22 mouse cellular contexts compared by ENCODE assay signal in genomic region chr4:101642708-101643107, GRCm38 (mm10). TPM values are rescaled to one million over a fixed set of nuclear protein-coding genes. Genes with fewer than 3 reads are reported as not detected.
DNase-seq lines count a peak whose midpoint lies in the region; ATAC-seq and TF ChIP-seq lines count a peak whose summit lies in the region.
"Had no signal": no experiment of that assay in that cellular context is flagged by ENCODE, and none has a peak within 500 bp of the region (broad histone marks: within the 10 kb centered on the region; RNA-seq: fewer than 3 reads in every experiment).

No protein-coding gene starts in this region.

- H3K4me2 ChIP-seq in CH12.LX (ENCODE audit: insufficient read depth, low read depth, poor library complexity, severe bottlenecking) = no peak overlapping the region
- peak overlapping the region; percentile 15 for H3K4me2 ChIP-seq in myocyte (ENCODE audit: low read depth)
- H3K4me2 ChIP-seq: forebrain, embryonic 12.5 days; heart, embryonic 11.5 days; hindbrain, embryonic 12.5 days had no signal

- dilution Hi-C loops in CH12.LX (cut with MboI; ENCODE audit: extremely low pct_ligation_motif_present, extremely low pct_unique_long_range_greater_than_20kb, low sequenced_read_pairs) = no loop called here

- peaks cover 2 to 11% of the 10 kb centered on the region in 2 experiments; a peak in 3 of 4 replicates for H3K4me1 ChIP-seq in CH12.LX (ENCODE audit: control insufficient read depth in 1 of 2, insufficient read depth in 2 of 2)
- H3K4me1 ChIP-seq: hindbrain, embryonic 12.5 days had no signal

- TF ChIP-seq POLR2A in CH12.LX (IDR thresholded peaks at IDR 0.05; ENCODE audit: low read depth, low read length) (no peak), myocyte (IDR thresholded peaks at IDR 0.05; ENCODE audit: insufficient read length, low read depth) (no peak)

- no peaks in the 10 kb centered on the region for H3K27me3 ChIP-seq in CH12.LX (replicated peaks)
- H3K27me3 ChIP-seq in myocyte (ENCODE audit: control insufficient read depth, insufficient read depth, insufficient read length) = no peaks in the 10 kb centered on the region
- H3K27me3 ChIP-seq: forebrain, embryonic 12.5 days; hindbrain, embryonic 12.5 days had no signal

- in situ Hi-C loops in CH12.LX (cut with MboI; ENCODE audit: low pct_ligation_motif_present, low pct_unique_long_range_greater_than_20kb, low sequenced_read_pairs) = no loop called here

- no peak overlapping the region for H3K4me3 ChIP-seq in left cerebral cortex, adult 2 months
- H3K4me3 ChIP-seq in CH12.LX (replicated peaks in 1 of 3; ENCODE audit: low read depth in 2 of 3, low read length in 2 of 3, poor library complexity in 1 of 3) (no peak overlapping the region), myocyte (no peak overlapping the region)
- H3K4me3 ChIP-seq: erythroblast, embryonic 14.5 days; forebrain, embryonic 12.5 days; hindbrain, embryonic 12.5 days; limb, embryonic 10.5 days had no signal

- H3K36me3 ChIP-seq in CH12.LX (replicated peaks in 1 of 2; ENCODE audit: control insufficient read depth in 1 of 2, insufficient read depth in 1 of 2, low read length in 1 of 2) (no peaks in the 10 kb centered on the region), myocyte (ENCODE audit: control insufficient read depth, insufficient read depth) (no peaks in the 10 kb centered on the region)
- H3K36me3 ChIP-seq: forebrain, embryonic 12.5 days; hindbrain, embryonic 12.5 days; limb, embryonic 10.5 days had no signal

- TF ChIP-seq EP300 in CH12.LX (IDR thresholded peaks at IDR 0.05; ENCODE audit: low read length) = no peak

- no peak overlapping the region for H3ac ChIP-seq in myocyte (ENCODE audit: control insufficient read depth, insufficient read length)

- peak; percentile 14 for DNase-seq in heart, adult 11 months
- no peak for DNase-seq in heart, postnatal 25 days (ENCODE audit: low spot score)
- DNase-seq in left cerebral cortex, adult 2 months (ENCODE audit: extremely low spot score in 1 of 2, low spot score in 2 of 2) = no peak
- DNase-seq in left cerebral cortex, postnatal 4 days = no peak
- no peak for DNase-seq in CH12.LX (ENCODE audit: extremely low read depth)
- DNase-seq: adrenal gland, postnatal 25 days; B cell, adult 2 months; cerebellum, postnatal 10 days; kidney, adult 9 months; kidney, postnatal 25 days; liver; liver, postnatal 0 days; right cerebral cortex, postnatal 14 days had no signal

- ATAC-seq in erythroblast, adult 5-6 weeks (replicated peaks; ENCODE audit: low FRiP score, poor library complexity, severe bottlenecking) = no peak
- ATAC-seq: liver, postnatal 0 days; lung, postnatal 0 days had no signal

- no peak overlapping the region for H3K9ac ChIP-seq in CH12.LX (ENCODE audit: insufficient read depth, low read depth)
- H3K9ac ChIP-seq: forebrain, embryonic 12.5 days; hindbrain, embryonic 12.5 days; liver, postnatal 0 days had no signal

- intact Hi-C loops in heart, postnatal 25 days (cut with DNase I) = no loop called here
- intact Hi-C loops in left cerebral cortex, adult 2 months (cut with DNase I) = loop anchor here (10.0 kb wide), 1 partner anchor 128 kb away; no protein-coding TSS in a partner anchor
- intact Hi-C loops in left cerebral cortex, postnatal 4 days (cut with DNase I) = no loop called here

- H3K9me3 ChIP-seq in CH12.LX (replicated peaks; ENCODE audit: low read length) = no peaks in the 10 kb centered on the region
- H3K9me3 ChIP-seq: forebrain, embryonic 12.5 days; hindbrain, embryonic 12.5 days; limb, embryonic 10.5 days had no signal

- H3K27ac ChIP-seq in left cerebral cortex, adult 2 months = no peak overlapping the region; the same call in 1 of the 2 replicates
- H3K27ac ChIP-seq in CH12.LX (ENCODE audit: insufficient read depth, low read depth) = no peak overlapping the region
- H3K27ac ChIP-seq: forebrain, embryonic 12.5 days; hindbrain, embryonic 12.5 days; limb, embryonic 10.5 days; macrophage had no signal

- H3K79me2 ChIP-seq in CH12.LX (replicated peaks; ENCODE audit: control insufficient read depth, extremely low read depth, insufficient read depth, poor library complexity, severe bottlenecking) (no peaks in the 10 kb centered on the region), myocyte (ENCODE audit: control insufficient read depth, insufficient read depth) (no peaks in the 10 kb centered on the region)

- peak; percentile 53 for TF ChIP-seq RAD21 in CH12.LX (IDR thresholded peaks at IDR 0.05; ENCODE audit: low read depth, low read length)

- TF ChIP-seq CTCF in left cerebral cortex, adult 2 months (IDR thresholded peaks at IDR 0.05) = peak; percentile 37
- TF ChIP-seq CTCF in CH12.LX (conservative IDR thresholded peaks at IDR 0.05 in 1 of 2, IDR thresholded peaks at IDR 0.05 in 1 of 2; ENCODE audit: low read depth in 2 of 2, low read length in 2 of 2) = peak in 1 of 2 experiments; percentile 54; a peak in 2 of 4 replicates

TF ChIP-seq in CH12.LX, 34 proteins besides CTCF, POLR2A, EP300 and RAD21:
- TF ChIP-seq UBTF (IDR thresholded peaks at IDR 0.05; ENCODE audit: low read depth, low read length) = no peak
- TF ChIP-seq SMC3 (IDR thresholded peaks at IDR 0.05; ENCODE audit: low read depth, low read length) = peak; percentile 10; the same call in 1 of the 2 replicates

TF ChIP-seq in myocyte, 11 proteins besides CTCF, POLR2A, EP300 and RAD21:
- TF ChIP-seq USF1 (IDR thresholded peaks at IDR 0.05; ENCODE audit: low read depth) = no peak
- TF ChIP-seq E2F4 (IDR thresholded peaks at IDR 0.05; ENCODE audit: insufficient read depth) = no peak
- TF ChIP-seq CEBPB (IDR thresholded peaks at IDR 0.05; ENCODE audit: insufficient read depth, poor library complexity, severe bottlenecking) = no peak
- TF ChIP-seq POLR2AphosphoS2 (IDR thresholded peaks at IDR 0.05; ENCODE audit: insufficient read length, low read depth) = no peak
- TF ChIP-seq SRF (IDR thresholded peaks at IDR 0.05; ENCODE audit: control insufficient read depth, insufficient read length, low read depth) = no peak
- no peak for TF ChIP-seq REST (IDR thresholded peaks at IDR 0.05; ENCODE audit: insufficient read depth, insufficient read length)
- TF ChIP-seq TCF12 (IDR thresholded peaks at IDR 0.05; ENCODE audit: insufficient read depth, poor library complexity, severe bottlenecking) = no peak
- TF ChIP-seq MYOG (IDR thresholded peaks at IDR 0.05; ENCODE audit: control insufficient read depth in 1 of 3, insufficient read depth in 1 of 3, insufficient read length in 2 of 3, low read depth in 2 of 3) = no peak
- no peak for TF ChIP-seq MAX (IDR thresholded peaks at IDR 0.05; ENCODE audit: low read depth)
- no peak for TF ChIP-seq TCF3 (IDR thresholded peaks at IDR 0.05; ENCODE audit: insufficient read length, low read depth)
- no peak for TF ChIP-seq MYOD1 (IDR thresholded peaks at IDR 0.05; ENCODE audit: control insufficient read depth in 1 of 3, insufficient read length in 2 of 3, low read depth in 2 of 3)

RNA-seq across cellular contexts. Expression of gene Leprot, which starts 4.8 kb away (rescaled TPM):
- total RNA-seq in heart, postnatal 25 days (2021) = 10 to 100 TPM; 24.5 to 28.1 TPM
- 10 to 100 TPM; 23.5 to 26.4 TPM for total RNA-seq in left cerebral cortex, adult 2 months (2021)
- 10 to 100 TPM; 44.8 to 46.9 TPM for total RNA-seq in left cerebral cortex, postnatal 4 days (2021)
- total RNA-seq in CH12.LX (2012; rRNA removed) = 17.6 and 19.9 TPM in 2 replicates
- 24.2 and 24.9 TPM in 2 replicates for total RNA-seq in CH12.LX (2014; rRNA removed)
- 26.6 and 29.2 TPM in 2 replicates for polyA plus RNA-seq in CH12.LX (2012; ENCODE audit: insufficient read length, low read depth)
- polyA plus RNA-seq in myocyte (2012; fragmentation: generic; extraction: Trizol) = 43.1 TPM
- 16.1 and 21.9 TPM in 2 replicates for total RNA-seq in erythroblast, adult 5-6 weeks (2015; ENCODE audit: low replicate concordance)
- total RNA-seq in erythroblast, adult 5-6 weeks (2017; ENCODE audit: low replicate concordance) = 26.3 and 31.0 TPM in 2 replicates
